Mouse (Mus musculus): Measurements from ENCODE around the gene Mrps35.

DNA sequence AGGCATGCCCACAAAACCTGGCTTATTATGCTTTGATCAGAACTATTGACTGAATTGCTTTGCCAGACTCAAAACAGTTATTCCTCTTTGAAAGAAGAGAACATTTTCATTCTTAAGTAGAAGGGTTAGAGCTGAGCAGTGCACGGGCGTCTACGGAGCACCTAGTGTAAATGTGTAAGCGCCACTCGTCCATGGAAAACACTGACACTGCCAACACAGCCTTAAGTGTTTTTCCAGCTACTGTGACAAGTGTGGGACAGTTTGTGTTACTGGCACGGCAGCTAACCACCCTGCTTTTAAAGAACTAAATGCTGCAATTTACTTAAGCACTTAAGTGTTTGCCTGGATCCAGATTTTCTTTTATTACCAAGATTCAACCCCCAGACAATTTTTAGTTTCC, 30.6 kb upstream of the Mrps35 start:
- TF ChIP-seq CTCF (IDR thresholded peaks at IDR 0.05; ENCODE audit: extremely low read depth, insufficient read length, insufficient replicate concordance, low read depth, low read length) (no peak), POLR2A (IDR thresholded peaks at IDR 0.05; ENCODE audit: low read depth, low read length) (no peak)

Measured in small intestine, adult 2 months (tissue).